In genomic region chr6:38687216-38687615, GRCm38 (mm10) we compare ENCODE assay signal across 7 mouse cellular contexts. TPM values are rescaled to one million over a fixed set of nuclear protein-coding genes. Genes with fewer than 3 reads are reported as not detected.
DNase-seq lines count a peak whose midpoint lies in the region; ATAC-seq and TF ChIP-seq lines count a peak whose summit lies in the region.

No protein-coding gene starts in this region.

- peak in 1 of 2 experiments; percentile 48 for DNase-seq in layer of hippocampus, adult 2 months (ENCODE audit: low spot score in 2 of 2)
- DNase-seq in layer of hippocampus, adult 8-10 months (ENCODE audit: low spot score in 2 of 2), result no peak
- peak; percentile 50 for DNase-seq in CH12.LX (ENCODE audit: extremely low read depth)
- peak; percentile 65 for DNase-seq in ZHBTc4 (ENCODE audit: low read depth, low spot score)
- peak; percentile 66 for DNase-seq in retina, embryonic 14.5 days (ENCODE audit: low spot score)
- DNase-seq in urinary bladder, postnatal 4 days (ENCODE audit: low spot score in 2 of 2), result no peak

- peak; percentile 84 for TF ChIP-seq CTCF in layer of hippocampus, adult 2 months (conservative IDR thresholded peaks at IDR 0.05)
- TF ChIP-seq CTCF in CH12.LX (conservative IDR thresholded peaks at IDR 0.05 in 1 of 2, IDR thresholded peaks at IDR 0.05 in 1 of 2; ENCODE audit: low read depth in 2 of 2, low read length in 2 of 2), result peak; percentile 71 to 76

- TF ChIP-seq EP300 in CH12.LX (IDR thresholded peaks at IDR 0.05; ENCODE audit: low read length), result no peak

- H3K36me3 ChIP-seq in CH12.LX (replicated peaks in 1 of 2; ENCODE audit: control insufficient read depth in 1 of 2, insufficient read depth in 1 of 2, low read length in 1 of 2), result no peaks in the 10 kb centered on the region
- H3K36me3 ChIP-seq in embryonic facial prominence, embryonic 13.5 days, result peaks cover 6% of the 10 kb centered on the region; the same call in 1 of the 2 replicates

- ATAC-seq in embryonic facial prominence, embryonic 13.5 days (ENCODE audit: insufficient number of reproducible peaks, insufficient read depth, low FRiP score, low TSS enrichment, low read depth), result 0 out of 2 replicates have a peak, but pooled peaks have one; percentile 32

- no peaks in the 10 kb centered on the region for H3K79me2 ChIP-seq in CH12.LX (replicated peaks; ENCODE audit: control insufficient read depth, extremely low read depth, insufficient read depth, poor library complexity, severe bottlenecking)

- H3K4me3 ChIP-seq in layer of hippocampus, adult 2 months, result no peak overlapping the region
- H3K4me3 ChIP-seq in CH12.LX (replicated peaks in 1 of 3; ENCODE audit: low read depth in 2 of 3, low read length in 2 of 3, poor library complexity in 1 of 3), result no peak overlapping the region
- no peak overlapping the region for H3K4me3 ChIP-seq in embryonic facial prominence, embryonic 13.5 days

- no peaks in the 10 kb centered on the region for H3K9me3 ChIP-seq in CH12.LX (replicated peaks; ENCODE audit: low read length)
- no peaks in the 10 kb centered on the region for H3K9me3 ChIP-seq in embryonic facial prominence, embryonic 13.5 days

- no peaks in the 10 kb centered on the region for H3K27me3 ChIP-seq in CH12.LX (replicated peaks)
- no peaks in the 10 kb centered on the region for H3K27me3 ChIP-seq in embryonic facial prominence, embryonic 13.5 days

- peaks cover 16 to 34% of the 10 kb centered on the region in 2 experiments for H3K4me1 ChIP-seq in CH12.LX (ENCODE audit: control insufficient read depth in 1 of 2, insufficient read depth in 2 of 2)
- no peaks in the 10 kb centered on the region for H3K4me1 ChIP-seq in embryonic facial prominence, embryonic 13.5 days

- H3K9ac ChIP-seq in CH12.LX (ENCODE audit: insufficient read depth, low read depth), result no peak overlapping the region
- no peak overlapping the region for H3K9ac ChIP-seq in embryonic facial prominence, embryonic 13.5 days

- TF ChIP-seq RAD21 in CH12.LX (IDR thresholded peaks at IDR 0.05; ENCODE audit: low read depth, low read length), result peak; percentile 24

- in situ Hi-C loops in CH12.LX (cut with MboI; ENCODE audit: low pct_ligation_motif_present, low pct_unique_long_range_greater_than_20kb, low sequenced_read_pairs), result no loop called here

- H3K4me2 ChIP-seq in CH12.LX (ENCODE audit: insufficient read depth, low read depth, poor library complexity, severe bottlenecking), result no peak overlapping the region
- no peak overlapping the region for H3K4me2 ChIP-seq in embryonic facial prominence, embryonic 13.5 days

- no peak for TF ChIP-seq POLR2A in CH12.LX (IDR thresholded peaks at IDR 0.05; ENCODE audit: low read depth, low read length)

- whole genome bisulfite sequencing in embryonic facial prominence, embryonic 13.5 days, result 62% methylated on average over 11 of the region's 11 CpGs

- H3K27ac ChIP-seq in layer of hippocampus, adult 2 months, result no peak overlapping the region
- H3K27ac ChIP-seq in CH12.LX (ENCODE audit: insufficient read depth, low read depth), result no peak overlapping the region
- H3K27ac ChIP-seq in embryonic facial prominence, embryonic 13.5 days, result no peak overlapping the region

- dilution Hi-C loops in CH12.LX (cut with MboI; ENCODE audit: extremely low pct_ligation_motif_present, extremely low pct_unique_long_range_greater_than_20kb, low sequenced_read_pairs), result no loop called here

TF ChIP-seq in CH12.LX, 34 proteins besides CTCF, POLR2A, EP300 and RAD21:
- TF ChIP-seq MXI1 (IDR thresholded peaks at IDR 0.05; ENCODE audit: low read depth, low read length) (no peak), MAFK (IDR thresholded peaks at IDR 0.05; ENCODE audit: insufficient replicate concordance, low read length) (no peak), SMC3 (IDR thresholded peaks at IDR 0.05; ENCODE audit: low read depth, low read length) (peak; percentile 45), HCFC1 (IDR thresholded peaks at IDR 0.05; ENCODE audit: low read depth, low read length) (no peak)

RNA-seq across cellular contexts. Expression of gene Clec2l, which starts 24.3 kb away (rescaled TPM):
- total RNA-seq in layer of hippocampus, adult 2 months (2021), result 10 to 100 TPM; 52.1 to 59.8 TPM
- 10 to 100 TPM; 44.2 to 56.9 (median 49.1) TPM for total RNA-seq in layer of hippocampus, adult 8-10 months (2022)
- 0.17 TPM in 2 replicates for total RNA-seq in CH12.LX (2012; rRNA removed)
- total RNA-seq in CH12.LX (2014; rRNA removed), result 0.26 and 0.27 TPM in 2 replicates
- 0.21 and 0.57 TPM in 2 replicates for polyA plus RNA-seq in CH12.LX (2012; ENCODE audit: insufficient read length, low read depth)
- 4.9 and 5.7 TPM in 2 replicates for polyA plus RNA-seq in embryonic facial prominence, embryonic 13.5 days (2015; fragmentation: Nextera tagmentation; extraction: Ambion mirVana)

RNA-seq across cellular contexts. Expression of gene Klrg2, which starts 50.2 kb away (rescaled TPM):
- total RNA-seq in layer of hippocampus, adult 2 months (2021), result 1 to 10 TPM; 1.0 to 1.2 TPM
- total RNA-seq in layer of hippocampus, adult 8-10 months (2022), result 1 to 10 TPM in 2 of 4 experiments, under 1 TPM in 2; 0.64 to 2.1 (median 1.00) TPM
- total RNA-seq in CH12.LX (2012; rRNA removed) (0.34 and 0.76 TPM in 2 replicates), CH12.LX (2014; rRNA removed) (0.12 and 0.22 TPM in 2 replicates)
- 0.19 and 0.27 TPM in 2 replicates for polyA plus RNA-seq in CH12.LX (2012; ENCODE audit: insufficient read length, low read depth)
- 1.1 and 1.3 TPM in 2 replicates for polyA plus RNA-seq in embryonic facial prominence, embryonic 13.5 days (2015; fragmentation: Nextera tagmentation; extraction: Ambion mirVana)

Comparison
In these comparisons a context has a peak if more than half of its experiments do, and no peak if none do; other contexts are left out.
1. DNase-seq: peak in CH12.LX (single experiment), ZHBTc4 (single experiment) and retina, embryonic 14.5 days (single experiment); none in layer of hippocampus, adult 8-10 months (0 of 2) and urinary bladder, postnatal 4 days (0 of 2).
2. RNA of gene Clec2l, which starts 24.3 kb away (total RNA-seq): 52.1 to 59.8 TPM in layer of hippocampus, adult 2 months and 44.2 to 56.9 TPM in layer of hippocampus, adult 8-10 months; 0.17 to 0.27 TPM in CH12.LX; every median in the first group is over 10 times any median in the second.